Mouse (Mus musculus): ENCODE measurements at regions not wholly inside any gene's neighbourhood (a gene's known extent, or its start where the extent isn't known, plus 50 kb on each side); places are given as distances from the start of the nearest gene placed in this dataset.

DNA sequence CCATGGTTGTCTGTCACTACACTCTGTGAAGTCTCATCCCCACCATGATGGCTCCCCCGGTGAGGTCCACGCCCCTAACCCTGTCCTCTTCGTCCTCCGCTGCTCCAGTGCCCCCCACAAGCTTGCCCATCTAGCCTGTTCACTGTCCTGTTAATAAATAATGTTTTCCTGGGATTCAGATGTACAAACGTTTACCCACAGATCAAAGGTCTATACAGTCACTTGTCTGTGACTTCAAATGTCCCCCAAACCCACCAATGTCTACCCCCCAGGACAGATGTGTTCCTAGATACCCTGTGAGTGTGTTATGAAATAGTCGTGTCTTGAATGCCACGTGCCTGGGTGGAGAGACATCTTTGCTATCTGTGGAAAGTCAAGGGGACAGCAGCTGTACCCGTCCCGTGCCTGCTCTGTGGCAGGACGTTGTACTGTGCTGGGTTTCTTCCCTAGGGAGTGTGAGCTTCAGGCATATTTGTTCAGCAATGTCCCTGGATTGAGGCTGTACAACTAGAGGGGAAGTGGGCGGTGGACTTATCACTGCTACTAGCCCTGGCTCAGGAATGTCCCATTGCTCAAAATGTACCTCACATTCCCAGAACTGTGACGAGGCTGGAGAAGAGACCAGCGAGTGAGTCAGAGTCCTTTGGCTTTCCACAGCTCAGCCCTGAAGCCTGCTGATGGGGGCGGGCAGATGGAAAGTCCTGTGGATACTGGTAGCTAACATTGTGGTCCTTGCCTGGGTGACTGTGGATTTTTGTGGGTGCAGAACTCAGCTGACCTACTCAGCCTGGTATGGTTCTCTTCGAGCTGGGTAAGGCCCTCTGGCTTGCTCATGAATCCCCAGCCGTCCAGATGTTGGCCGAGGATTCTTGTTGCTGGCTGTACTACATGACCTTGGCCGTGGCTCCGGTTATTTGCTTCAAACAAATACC is 55.1 kb upstream of the Slc45a1 start:
- Histone ChIP-seq H3K4me3 (replicated peaks; ENCODE audit: insufficient read depth, low read depth, low read length) (no peak overlapping the region), H3K4me1 (ENCODE audit: control insufficient read depth, insufficient read depth, low read length) (peaks cover 10% of the 10 kb centered on the region), H3K27me3 (ENCODE audit: control insufficient read depth, insufficient read depth, low read length) (no peaks in the 10 kb centered on the region), H3K27ac (ENCODE audit: insufficient read depth, low read length) (no peak overlapping the region)
- no peak for TF ChIP-seq POLR2A (IDR thresholded peaks at IDR 0.05; ENCODE audit: borderline replicate concordance, insufficient read depth, low read length)
- no peak for TF ChIP-seq CTCF (IDR thresholded peaks at IDR 0.05; ENCODE audit: borderline replicate concordance, insufficient read depth, low read depth, low read length)
- DNase-seq = no peak
- 35% methylated on average over 19 of the region's 19 CpGs for WGBS

DNA sequence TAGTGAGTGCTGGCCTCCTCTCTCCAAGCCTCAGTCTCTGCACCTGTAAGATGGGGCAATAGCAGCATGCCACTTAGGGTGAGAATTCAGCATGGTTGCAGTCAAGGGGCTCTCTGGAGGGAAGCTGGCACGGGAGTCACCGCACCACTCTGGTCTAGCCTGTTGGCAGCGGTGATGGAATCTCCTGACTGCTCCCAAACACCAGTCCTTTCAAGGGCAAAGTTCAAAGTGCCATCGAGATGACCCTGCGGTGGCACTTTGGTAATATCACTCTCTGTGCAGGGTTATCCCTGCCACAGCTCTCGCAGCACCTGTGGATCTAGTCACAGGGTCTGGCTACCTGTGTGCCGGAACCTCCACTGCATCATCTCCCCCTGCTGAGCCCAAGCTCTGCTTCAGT is 54.3 kb upstream of the Slc45a1 start:
- Histone ChIP-seq H3K4me3 (replicated peaks; ENCODE audit: insufficient read depth, low read depth, low read length) (no peak overlapping the region), H3K27ac (ENCODE audit: insufficient read depth, low read length) (no peak overlapping the region), H3K4me1 (ENCODE audit: control insufficient read depth, insufficient read depth, low read length) (peaks cover 10% of the 10 kb centered on the region), H3K27me3 (ENCODE audit: control insufficient read depth, insufficient read depth, low read length) (no peaks in the 10 kb centered on the region)
- TF ChIP-seq POLR2A (IDR thresholded peaks at IDR 0.05; ENCODE audit: borderline replicate concordance, insufficient read depth, low read length) (no peak), CTCF (IDR thresholded peaks at IDR 0.05; ENCODE audit: borderline replicate concordance, insufficient read depth, low read depth, low read length) (no peak)
- 89% methylated on average over 7 of the region's 7 CpGs for whole genome bisulfite sequencing
- DNase-seq = no peak

DNA sequence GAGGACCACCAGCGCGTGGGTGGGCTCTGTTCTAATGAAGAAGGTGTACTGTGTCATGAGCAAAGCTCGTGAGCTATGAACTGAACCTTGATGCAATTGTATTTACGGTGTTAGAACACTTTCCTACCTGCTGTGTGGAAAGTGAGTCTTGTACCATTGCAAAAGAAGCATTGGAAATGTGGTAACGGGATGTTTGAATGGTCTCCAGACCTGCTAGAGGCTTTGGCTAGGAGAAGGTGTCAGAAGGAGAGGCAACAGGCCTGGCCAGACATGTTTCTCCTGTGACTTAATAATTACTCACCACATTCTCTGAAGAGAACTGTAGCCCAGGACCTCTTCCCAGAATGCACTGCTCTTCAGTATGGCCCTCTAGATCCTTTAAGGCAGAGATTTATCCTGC is 51.3 kb upstream of the Slc45a1 start:
- 86% methylated on average over 5 of the region's 5 CpGs for WGBS
- H3K27ac ChIP-seq (ENCODE audit: insufficient read depth, low read length) = no peak overlapping the region
- H3K4me3 ChIP-seq (replicated peaks; ENCODE audit: insufficient read depth, low read depth, low read length) = no peak overlapping the region
- no peak for DNase-seq
- no peak for TF ChIP-seq CTCF (IDR thresholded peaks at IDR 0.05; ENCODE audit: borderline replicate concordance, insufficient read depth, low read depth, low read length)
- TF ChIP-seq POLR2A (IDR thresholded peaks at IDR 0.05; ENCODE audit: borderline replicate concordance, insufficient read depth, low read length) = no peak
- H3K27me3 ChIP-seq (ENCODE audit: control insufficient read depth, insufficient read depth, low read length) = no peaks in the 10 kb centered on the region
- H3K4me1 ChIP-seq (ENCODE audit: control insufficient read depth, insufficient read depth, low read length) = peaks cover 9% of the 10 kb centered on the region
